Mouse (Mus musculus): ENCODE measurements around the gene Capn11.
A peak's percentile ranks its signal among the peaks of the same experiment; 100 is the strongest.

The Capn11 gene

GRCm38 (mm10) chr17:45596631-45597396 is 62.3 kb downstream of the Capn11 start:
- DNase-seq, result peak; percentile 81

- peak; percentile 4 for DNase-seq
Observed at GRCm38 (mm10) chr17:45595736-45596390, 63.3 kb downstream of the Capn11 start.

DNA sequence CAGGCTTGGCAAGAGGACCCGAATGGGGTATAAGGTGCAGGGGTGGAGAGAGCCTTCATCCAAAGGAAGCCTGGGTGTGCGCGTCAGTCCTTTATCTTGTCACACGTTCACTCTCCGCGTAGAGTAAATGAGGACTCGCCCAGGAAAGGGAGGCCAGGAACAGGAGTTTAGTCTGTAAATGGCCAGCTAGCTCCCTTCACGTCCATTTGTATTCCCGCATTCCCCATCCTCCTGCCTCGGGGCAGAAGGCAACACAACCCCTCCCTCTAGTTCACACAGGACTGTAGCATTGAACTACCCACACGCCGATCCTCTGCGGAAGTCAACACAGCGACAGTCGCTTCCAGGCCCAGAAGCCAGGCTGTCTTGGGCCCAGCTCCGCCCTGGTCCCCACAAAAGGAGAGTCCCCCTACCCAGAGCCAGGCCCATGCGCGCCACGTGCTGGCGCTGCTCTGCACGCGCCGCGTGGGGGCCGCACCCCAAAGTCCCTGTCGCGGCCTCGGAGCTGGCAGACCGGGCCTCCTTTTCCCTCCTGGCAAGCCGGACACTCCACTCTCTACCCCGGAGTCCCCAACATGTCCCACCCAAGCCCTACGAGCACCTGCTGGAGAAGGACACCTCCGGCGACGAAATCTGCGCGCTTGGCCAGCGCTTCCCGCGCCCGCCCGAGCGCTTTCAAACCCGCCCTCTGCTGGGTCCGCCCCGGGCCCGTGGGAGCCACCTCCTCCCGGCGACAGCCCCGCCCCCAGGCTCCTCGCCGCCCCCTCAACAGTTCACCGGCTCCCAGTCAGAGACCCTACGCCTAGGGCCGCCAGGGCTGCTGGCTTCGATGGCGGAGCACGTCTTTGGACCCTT is 64.0 kb downstream of the Capn11 start:
- peak; percentile 65 for DNase-seq

- DNase-seq, result no peak
Observed at GRCm38 (mm10) chr17:45594195-45594594, 64.9 kb downstream of the Capn11 start.

DNA sequence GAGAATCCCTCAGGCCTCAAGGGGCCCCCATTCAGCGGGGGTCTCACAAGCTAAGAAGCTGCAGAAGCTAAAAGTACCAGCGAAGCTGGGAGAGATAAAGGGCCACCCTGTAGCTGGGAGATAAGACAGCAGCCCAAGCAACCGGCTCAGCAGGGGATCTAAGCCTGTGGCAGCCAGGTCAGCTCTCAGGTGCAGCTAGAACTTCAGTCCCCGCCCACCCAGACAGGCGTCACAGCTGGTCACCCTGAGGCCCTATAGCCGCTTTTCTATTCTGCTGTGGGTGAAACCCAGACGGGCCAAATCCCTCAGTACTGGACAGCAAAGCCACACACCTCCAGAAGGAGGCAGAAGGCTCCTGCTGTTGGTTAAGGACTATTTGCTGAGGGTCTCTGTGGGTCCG is 65.6 kb downstream of the Capn11 start:
- DNase-seq, result peak; percentile 40

- DNase-seq, result peak; percentile 57
Observed at GRCm38 (mm10) chr17:45592606-45593431, 66.3 kb downstream of the Capn11 start.

- DNase-seq, result peak; percentile 57
Observed at GRCm38 (mm10) chr17:45591701-45592605, 67.2 kb downstream of the Capn11 start.

GRCm38 (mm10) chr17:45590410-45590809 is 68.7 kb downstream of the Capn11 start:
- DNase-seq, result peak; percentile 10

DNA sequence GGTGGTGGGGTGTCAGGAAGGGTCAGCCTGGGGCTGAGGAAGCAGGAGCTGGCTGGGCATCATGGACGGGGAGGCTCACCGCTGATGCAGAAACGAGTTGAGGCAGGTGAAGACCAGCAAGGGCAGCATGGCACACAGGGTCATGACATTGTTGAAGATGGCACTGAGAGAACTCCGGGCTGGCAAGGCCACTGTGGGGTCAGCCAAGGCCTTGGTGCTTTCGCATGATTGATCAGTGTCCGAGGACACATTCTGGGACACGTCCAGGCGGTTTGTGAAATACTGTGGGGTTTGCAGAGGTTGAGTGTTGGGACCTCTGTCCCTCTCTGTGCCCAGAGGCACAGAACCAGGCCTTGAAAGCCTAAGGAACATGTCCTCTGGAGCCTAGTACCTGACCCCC is 69.3 kb downstream of the Capn11 start:
- DNase-seq, result peak; percentile 15

DNA sequence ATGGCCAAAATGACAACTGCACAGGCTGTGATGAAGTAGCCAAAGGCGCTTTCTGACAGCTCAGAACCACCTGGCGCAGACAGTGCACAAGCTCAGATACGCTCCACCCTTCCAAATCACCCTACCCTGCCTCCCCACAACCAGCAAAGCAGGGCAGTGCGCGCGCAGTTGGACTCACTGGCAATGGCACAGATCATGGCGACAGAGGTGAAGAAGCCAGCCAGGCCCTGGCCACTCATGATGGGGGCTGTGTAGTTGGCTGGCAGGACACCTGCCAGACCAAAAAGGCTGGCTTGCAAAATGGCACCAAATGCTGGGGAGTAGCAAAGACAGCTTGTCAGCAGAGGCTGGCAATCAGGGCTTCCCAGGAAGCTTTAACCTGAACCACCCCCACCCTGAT is 69.9 kb downstream of the Capn11 start:
- DNase-seq, result peak; percentile 4

- DNase-seq, result peak; percentile 6
Observed at GRCm38 (mm10) chr17:45588370-45588769, 70.8 kb downstream of the Capn11 start.

DNA sequence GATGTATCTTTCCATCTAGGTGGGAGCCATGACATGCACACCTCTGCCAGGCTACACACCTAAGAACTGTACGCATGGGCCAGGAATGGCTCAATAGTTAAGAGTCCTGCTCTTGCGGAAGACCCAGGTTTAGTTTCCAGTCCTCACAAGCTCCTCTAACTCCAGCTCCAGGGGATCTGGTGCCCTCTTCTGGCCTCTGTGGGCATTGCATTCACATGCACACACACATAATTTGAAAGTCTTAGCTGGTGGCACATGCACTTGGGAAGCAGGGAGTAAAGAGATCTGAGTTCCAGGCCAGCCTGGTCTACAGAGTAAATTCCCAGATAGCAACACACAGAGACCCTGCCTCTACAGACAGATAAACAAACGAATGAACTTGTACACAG is 72.7 kb downstream of the Capn11 start:
- no peak for DNase-seq

DNA sequence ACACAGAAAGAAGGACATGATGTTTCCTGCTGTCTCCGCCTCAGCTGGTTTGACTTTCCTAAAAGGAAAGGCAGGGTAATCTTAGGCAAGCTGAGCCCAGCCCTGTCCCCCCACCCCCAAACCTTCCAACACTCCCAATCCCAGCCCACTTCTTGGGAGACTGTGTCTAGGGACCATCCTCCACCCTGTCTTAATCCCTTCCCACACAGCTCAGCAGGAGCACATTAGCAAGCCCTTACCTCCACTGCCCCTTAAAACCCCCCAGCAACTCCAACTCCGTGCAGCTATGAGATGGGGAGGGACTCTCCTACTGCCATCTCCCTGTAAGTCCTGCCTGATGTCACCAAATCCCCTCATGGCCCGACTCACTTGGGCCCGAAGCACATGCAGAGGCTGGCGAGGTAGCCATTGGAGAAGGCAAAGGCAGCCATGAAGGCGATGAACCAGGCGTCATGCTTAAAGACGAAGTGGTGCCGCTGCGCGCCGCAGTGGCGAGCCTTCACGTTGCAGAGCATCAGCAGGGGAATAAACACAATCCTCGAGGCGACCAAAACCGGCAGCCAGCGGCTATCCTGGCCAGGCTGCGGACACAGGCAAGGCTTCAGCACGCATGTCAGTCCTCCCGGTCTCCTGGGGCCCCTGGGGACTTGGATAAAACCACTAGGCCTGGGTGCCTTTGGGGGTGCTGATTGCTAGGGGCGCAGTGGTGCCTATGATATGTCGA is 73.2 kb downstream of the Capn11 start:
- no peak for DNase-seq

DNA sequence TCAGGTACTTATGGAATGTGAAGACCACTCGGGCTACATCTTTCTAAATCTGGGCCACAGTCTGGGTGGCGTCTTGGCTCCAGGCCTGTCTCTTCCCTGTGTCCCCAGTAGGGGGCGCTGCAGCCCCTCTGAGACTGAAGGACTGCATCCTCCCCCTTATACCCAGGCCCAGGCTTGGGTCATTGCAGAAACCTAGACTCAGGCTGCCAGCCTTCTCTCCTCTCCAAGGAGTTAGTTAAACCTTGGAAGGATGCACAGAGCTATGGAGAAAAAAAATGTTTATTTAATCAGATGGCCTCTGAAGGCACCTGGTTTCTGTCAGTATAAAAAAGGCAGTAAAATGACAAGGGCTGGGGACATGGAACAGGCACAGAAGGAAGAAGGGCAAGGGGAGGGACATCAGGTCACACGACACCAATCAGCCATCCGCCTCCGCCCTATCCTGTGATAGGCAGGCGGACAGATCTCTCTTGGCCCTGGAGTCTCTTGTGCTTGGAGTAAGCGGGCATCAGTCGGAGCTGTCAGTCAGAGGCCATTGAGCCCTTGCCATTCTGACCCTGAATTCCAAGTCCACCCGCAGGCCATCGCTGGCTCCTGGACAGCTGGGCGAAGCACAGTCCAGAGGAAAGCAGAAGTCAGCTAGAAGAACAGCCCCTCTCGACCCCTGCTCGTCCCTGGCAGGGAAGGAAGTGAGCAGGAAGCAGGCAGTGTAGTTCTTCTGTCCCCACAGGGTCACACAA is 74.0 kb downstream of the Capn11 start:
- DNase-seq, result peak; percentile 80

DNA sequence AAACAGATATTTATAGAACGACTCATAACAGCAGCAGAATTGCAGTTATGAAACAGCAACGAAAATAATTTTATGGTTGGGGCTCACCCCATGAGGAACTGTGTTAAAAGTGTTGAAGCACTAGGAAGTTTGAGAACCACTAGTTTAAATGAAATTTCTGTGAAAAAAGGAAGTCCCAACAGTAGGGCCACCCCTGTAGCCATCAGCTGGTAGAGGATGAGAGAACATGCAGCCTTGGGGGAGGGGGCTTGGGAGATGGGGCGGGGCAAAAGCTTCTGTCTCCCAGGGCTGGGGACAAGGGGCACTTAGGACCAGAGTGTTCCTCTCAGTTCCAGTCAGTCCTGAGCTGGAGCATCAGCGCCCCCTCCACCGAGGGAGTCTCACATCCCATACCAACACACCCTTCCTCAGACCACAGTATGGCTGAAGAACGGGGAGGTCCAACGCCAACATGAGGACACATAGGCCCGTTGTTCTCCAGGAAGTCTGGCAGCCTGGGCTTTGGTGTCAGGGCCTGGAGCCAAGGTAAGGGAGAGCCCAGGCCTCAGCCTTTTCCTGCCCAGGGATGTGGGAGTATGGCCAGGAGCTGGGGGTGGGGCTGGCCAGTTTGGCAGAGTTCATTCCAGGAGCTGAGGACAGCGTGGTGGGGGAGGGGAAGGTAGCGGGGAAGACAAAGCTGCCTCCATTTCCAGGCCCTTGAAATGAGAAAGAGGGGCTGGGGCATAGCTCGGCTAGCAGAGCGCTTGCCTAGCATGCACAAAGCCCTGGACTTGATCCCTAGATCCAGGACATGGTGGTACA is 74.8 kb downstream of the Capn11 start:
- peak; percentile 86 for DNase-seq

DNA sequence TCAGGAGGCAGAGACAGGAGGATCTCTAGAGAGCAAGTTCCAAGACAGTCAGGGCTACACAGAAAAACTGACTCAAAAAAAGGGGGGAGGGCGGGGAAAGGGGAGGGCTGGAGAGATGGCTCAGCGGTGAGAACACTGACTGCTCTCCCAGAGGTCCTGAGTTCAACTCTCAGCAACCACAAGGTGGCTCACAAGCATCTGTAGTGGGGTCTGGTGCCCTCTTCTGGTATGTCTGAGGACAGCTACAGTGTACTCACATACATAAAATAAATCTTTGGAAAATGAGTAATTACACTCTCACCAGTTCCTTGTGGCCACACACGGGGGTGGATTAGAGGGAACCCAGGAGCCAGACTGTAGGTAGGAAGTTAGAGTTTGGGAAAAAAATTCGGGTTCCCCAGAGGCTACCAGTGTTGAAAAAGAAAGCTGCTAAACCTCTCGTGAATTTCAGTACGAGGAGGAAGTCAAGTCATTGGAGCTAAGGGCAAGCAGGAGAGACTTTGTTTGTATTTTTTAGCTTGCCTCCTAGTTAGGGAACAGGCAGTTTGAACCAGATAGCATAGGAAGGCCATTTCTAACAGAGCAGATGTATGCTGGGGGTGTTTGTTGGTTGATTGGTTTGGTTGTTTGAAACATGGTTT is 76.3 kb downstream of the Capn11 start:
- DNase-seq, result no peak

GRCm38 (mm10) chr17:45582188-45582587 is 76.9 kb downstream of the Capn11 start:
- no peak for DNase-seq

- peak; percentile 85 for DNase-seq
Observed at GRCm38 (mm10) chr17:45581567-45581983, 77.5 kb downstream of the Capn11 start.

Measured in kidney, adult 9 months (tissue).